Mouse (Mus musculus): ENCODE measurements around the gene Lrrc59. TPM values are rescaled to one million over a fixed set of nuclear protein-coding genes. Genes with fewer than 3 reads are reported as not detected.

Lrrc59 gene
- polyA plus RNA-seq (2015; fragmentation: Illumina TruSeq; extraction: RNeasy Lipid Tissue Mini Kit (QIAGEN cat#74804); ENCODE audit: insufficient read depth, low read depth, low replicate concordance) = 25.5 TPM

DNA sequence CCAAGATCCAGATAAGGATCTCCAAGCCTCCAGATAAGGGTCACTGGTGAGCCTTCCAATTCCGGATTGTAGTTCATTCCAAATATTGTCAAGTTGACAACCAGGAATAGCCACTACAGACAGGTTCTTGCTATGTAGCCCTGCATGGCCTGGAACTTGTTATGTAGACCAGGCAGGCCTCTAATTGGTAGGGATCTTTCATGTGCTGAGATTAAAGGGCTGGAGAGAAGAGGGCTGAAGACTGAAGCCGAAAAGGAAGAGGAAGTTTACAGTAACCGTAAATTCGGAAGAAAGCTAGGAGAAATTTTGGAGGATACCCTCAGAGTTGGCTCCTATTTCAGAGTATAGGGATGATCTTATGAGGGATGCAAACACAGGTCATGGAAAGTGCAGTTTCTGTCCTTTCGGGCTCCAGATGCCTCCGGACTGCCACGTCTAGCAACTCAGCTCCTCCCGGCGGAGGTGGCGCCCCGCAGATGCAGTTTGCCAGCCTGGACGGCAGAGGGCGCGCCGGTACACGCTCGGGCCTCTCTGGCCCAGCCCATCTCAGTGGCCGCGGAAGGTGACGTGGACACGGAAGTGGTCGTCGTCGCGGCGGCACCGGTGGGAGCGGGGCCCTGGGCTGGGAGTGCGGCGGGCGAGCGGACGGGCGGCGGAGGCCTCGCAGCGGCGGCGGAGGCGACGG lies at the start of gene Lrrc59:
Gene Lrrc59, plus strand, starts transcription at position 569 of the 685 bp plus-strand sequence.

DNA sequence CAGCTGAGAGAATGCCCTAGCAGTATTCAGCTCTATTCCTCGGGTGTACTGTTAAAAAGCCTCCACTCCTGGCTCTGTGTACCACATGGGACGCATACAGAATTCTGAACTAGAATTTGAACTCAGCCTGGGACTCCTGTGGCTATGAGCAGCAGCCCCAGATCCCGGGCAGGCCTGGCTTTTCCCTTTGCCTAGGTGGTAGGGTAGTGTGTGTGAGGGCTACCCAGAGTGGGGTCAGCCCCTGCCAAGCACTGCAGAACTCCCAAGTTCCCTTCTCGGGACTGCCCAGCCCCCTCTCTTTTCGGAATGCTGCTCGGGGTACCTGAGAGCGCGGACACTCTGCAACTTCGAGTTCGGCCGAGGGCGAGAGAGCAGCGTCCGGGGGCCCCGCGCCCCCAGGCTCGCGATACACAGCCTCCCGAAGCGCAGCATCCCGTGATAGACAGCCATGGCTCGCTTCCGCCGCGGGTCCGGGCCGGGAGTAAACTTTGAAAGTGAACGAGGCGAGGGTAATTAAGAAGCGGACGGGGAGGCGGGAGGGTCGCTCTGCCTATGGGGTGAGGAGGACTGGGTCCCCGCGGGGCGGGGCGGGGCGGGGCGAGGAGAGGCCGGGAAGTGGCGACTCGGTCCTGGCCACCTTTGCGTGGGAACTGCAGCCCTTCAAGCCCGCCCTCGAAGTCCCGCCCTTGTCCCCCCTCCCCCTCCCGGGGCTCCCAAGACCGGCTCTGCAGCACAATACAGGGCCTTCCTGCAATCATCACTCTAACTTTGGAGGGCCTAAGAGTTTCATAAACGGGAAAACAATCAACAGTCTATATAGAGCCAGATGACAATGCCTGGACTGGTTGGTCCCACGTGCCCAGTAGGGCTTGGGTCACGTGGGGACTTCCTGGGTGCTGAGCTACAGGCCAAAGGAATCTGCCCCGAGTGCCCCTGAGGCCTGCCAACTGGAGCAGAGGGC lies 28.0 kb upstream of the Lrrc59 start, which contains the start of gene Acsf2:
Gene Acsf2, minus strand, starts transcription at position 551 of the 961 bp plus-strand sequence.

DNA sequence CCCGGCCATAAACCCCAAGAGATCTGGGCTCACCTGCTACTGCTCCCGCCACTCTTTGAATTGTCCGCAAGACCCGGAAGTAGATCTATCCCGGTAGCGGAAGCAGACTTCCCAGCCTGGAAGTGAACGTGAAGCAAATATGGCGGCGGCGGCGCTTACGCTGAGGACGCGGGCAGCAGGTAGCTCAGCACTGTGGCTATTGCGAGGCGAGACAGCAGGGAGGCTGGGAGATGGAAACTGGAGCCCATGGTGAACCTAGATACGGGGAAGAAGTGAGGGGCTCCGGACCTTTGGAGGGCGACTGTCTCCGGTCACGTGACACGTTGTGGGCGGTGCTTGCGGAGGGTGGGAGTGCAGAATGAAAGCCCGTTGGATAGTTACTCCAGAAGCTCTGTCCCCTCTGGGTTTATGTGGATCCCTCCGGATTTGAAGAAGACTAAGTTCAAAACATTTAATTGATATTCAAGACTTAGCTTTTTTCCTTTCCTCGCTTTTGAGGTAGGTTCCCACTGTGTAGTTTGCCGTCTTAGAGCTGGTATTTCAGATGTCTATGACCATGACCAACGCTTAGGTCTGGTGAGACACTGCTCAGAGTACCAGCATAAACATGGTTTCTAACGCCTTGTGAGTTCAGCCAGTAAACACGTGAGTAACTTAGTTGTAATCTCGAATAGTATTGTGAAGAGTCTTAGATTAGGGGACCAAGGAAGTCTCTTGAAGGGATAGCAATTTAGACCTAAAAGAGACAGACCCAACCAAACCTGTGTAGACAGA lies 24.3 kb downstream of the Lrrc59 start, which contains the start of the genes Mrpl27 and Eme1:
Gene Mrpl27, plus strand, starts transcription at position 105 of the 774 bp plus-strand sequence.
Gene Eme1, minus strand, starts transcription at position 302 of the 774 bp plus-strand sequence.

DNA sequence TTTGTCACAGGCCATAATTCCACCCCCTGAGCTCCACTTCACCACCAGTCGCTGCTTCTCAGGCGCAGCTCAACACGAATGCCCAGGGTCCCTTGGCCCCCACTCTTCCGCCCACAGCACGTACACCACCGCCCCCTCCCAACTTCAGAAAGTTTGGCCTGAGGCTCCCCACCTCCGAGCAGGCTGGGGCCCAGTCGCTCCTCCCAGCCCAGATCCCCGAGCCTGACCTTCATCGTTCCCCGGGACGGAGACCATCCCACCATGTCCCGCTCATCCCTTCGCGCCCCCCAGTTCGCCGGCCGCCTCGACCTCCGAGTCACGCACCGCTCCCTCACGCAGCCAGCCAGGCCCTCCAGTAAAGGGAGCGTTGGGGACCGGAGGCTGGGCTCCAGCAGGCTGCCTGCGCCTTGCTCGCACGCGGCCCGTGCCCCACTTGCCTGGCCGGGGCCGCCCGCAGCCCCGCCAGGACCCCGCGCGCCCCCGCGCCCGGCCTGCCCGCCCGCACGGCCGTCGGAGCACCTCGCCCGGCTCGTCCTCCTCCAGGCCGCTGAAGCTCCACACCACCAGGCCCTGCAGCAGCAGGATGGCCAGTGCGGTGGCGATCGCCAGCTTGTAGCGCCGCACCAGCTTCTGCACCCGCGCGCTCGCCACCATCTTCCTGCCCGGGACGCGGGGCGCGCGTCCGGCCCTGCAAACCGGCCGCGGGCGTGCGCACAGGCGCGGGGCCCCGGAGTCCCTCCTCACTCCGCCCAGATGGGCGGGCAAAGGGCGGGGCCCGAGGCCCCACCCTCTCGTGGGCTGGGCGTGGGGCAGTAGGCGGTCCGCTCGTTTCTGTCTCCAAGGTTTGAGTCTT lies 47.4 kb downstream of the Lrrc59 start, which contains the start of gene Xylt2:
Gene Xylt2, minus strand, starts transcription at position 762 of the 853 bp plus-strand sequence.

Other genes starting within 250 kb of the Lrrc59 start
- gene Abcc3, start 236.8 kb upstream of the Lrrc59 start, polyA plus RNA-seq (2015; fragmentation: Illumina TruSeq; extraction: RNeasy Lipid Tissue Mini Kit (QIAGEN cat#74804); ENCODE audit: insufficient read depth, low read depth, low replicate concordance) = 1.4 TPM
- gene Cacna1g, start 155.6 kb upstream of the Lrrc59 start, polyA plus RNA-seq (2015; fragmentation: Illumina TruSeq; extraction: RNeasy Lipid Tissue Mini Kit (QIAGEN cat#74804); ENCODE audit: insufficient read depth, low read depth, low replicate concordance) = 6.2 TPM
- not detected for gene Spata20, start 143.6 kb upstream of the Lrrc59 start, polyA plus RNA-seq (2015; fragmentation: Illumina TruSeq; extraction: RNeasy Lipid Tissue Mini Kit (QIAGEN cat#74804); ENCODE audit: insufficient read depth, low read depth, low replicate concordance)
- 3.0 TPM for gene Epn3, start 129.8 kb upstream of the Lrrc59 start, polyA plus RNA-seq (2015; fragmentation: Illumina TruSeq; extraction: RNeasy Lipid Tissue Mini Kit (QIAGEN cat#74804); ENCODE audit: insufficient read depth, low read depth, low replicate concordance)
- 2.4 TPM for gene Mycbpap, start 108.0 kb upstream of the Lrrc59 start, polyA plus RNA-seq (2015; fragmentation: Illumina TruSeq; extraction: RNeasy Lipid Tissue Mini Kit (QIAGEN cat#74804); ENCODE audit: insufficient read depth, low read depth, low replicate concordance)
- 1.8 TPM for gene Rsad1, start 80.5 kb upstream of the Lrrc59 start, polyA plus RNA-seq (2015; fragmentation: Illumina TruSeq; extraction: RNeasy Lipid Tissue Mini Kit (QIAGEN cat#74804); ENCODE audit: insufficient read depth, low read depth, low replicate concordance)
- not detected for gene Chad, start 64.7 kb upstream of the Lrrc59 start, polyA plus RNA-seq (2015; fragmentation: Illumina TruSeq; extraction: RNeasy Lipid Tissue Mini Kit (QIAGEN cat#74804); ENCODE audit: insufficient read depth, low read depth, low replicate concordance)
- 6.7 TPM for gene Acsf2, start 27.9 kb upstream of the Lrrc59 start, polyA plus RNA-seq (2015; fragmentation: Illumina TruSeq; extraction: RNeasy Lipid Tissue Mini Kit (QIAGEN cat#74804); ENCODE audit: insufficient read depth, low read depth, low replicate concordance)
- 13.3 TPM for gene Mrpl27, start 24.0 kb downstream of the Lrrc59 start, polyA plus RNA-seq (2015; fragmentation: Illumina TruSeq; extraction: RNeasy Lipid Tissue Mini Kit (QIAGEN cat#74804); ENCODE audit: insufficient read depth, low read depth, low replicate concordance)
- not detected for gene Eme1, start 24.2 kb downstream of the Lrrc59 start, polyA plus RNA-seq (2015; fragmentation: Illumina TruSeq; extraction: RNeasy Lipid Tissue Mini Kit (QIAGEN cat#74804); ENCODE audit: insufficient read depth, low read depth, low replicate concordance)
- 5.4 TPM for gene Xylt2, start 47.7 kb downstream of the Lrrc59 start, polyA plus RNA-seq (2015; fragmentation: Illumina TruSeq; extraction: RNeasy Lipid Tissue Mini Kit (QIAGEN cat#74804); ENCODE audit: insufficient read depth, low read depth, low replicate concordance)
- gene Gm11541, start 74.7 kb downstream of the Lrrc59 start, polyA plus RNA-seq (2015; fragmentation: Illumina TruSeq; extraction: RNeasy Lipid Tissue Mini Kit (QIAGEN cat#74804); ENCODE audit: insufficient read depth, low read depth, low replicate concordance) = not detected
- gene Cdc34b, start 112.0 kb downstream of the Lrrc59 start, polyA plus RNA-seq (2015; fragmentation: Illumina TruSeq; extraction: RNeasy Lipid Tissue Mini Kit (QIAGEN cat#74804); ENCODE audit: insufficient read depth, low read depth, low replicate concordance) = not detected
- not detected for gene Tmem92, start 152.9 kb downstream of the Lrrc59 start, polyA plus RNA-seq (2015; fragmentation: Illumina TruSeq; extraction: RNeasy Lipid Tissue Mini Kit (QIAGEN cat#74804); ENCODE audit: insufficient read depth, low read depth, low replicate concordance)